Mouse (Mus musculus) limb, embryonic 11.5 days (tissue): ENCODE measurements around the gene Ubac2. TPM values are rescaled to one million over a fixed set of nuclear protein-coding genes. Genes with fewer than 3 reads are reported as not detected.

Experiments used
- ATAC-seq: fragments of 200-750 bp; cut with Nextera tagmentation; 2 replicates; pipeline ENCODE4 v1.8.0; 2017; ENCODE audit warnings: low read depth; ENCODE audit not compliant: insufficient number of reproducible peaks, low FRiP score, low TSS enrichment
- DNase-seq: peaks from one replicate; pipeline ENCODE4 v3.0.0-alpha.2; 2015; ENCODE audit warnings: low spot score
- H3K27ac ChIP-seq: fragments of 300-500 bp; sonication (generic); replicated peaks from 2 replicates; pipeline ENCODE4 v1.5.1; 2014; ENCODE audit warnings: low read depth, mild to moderate bottlenecking, low read length
- H3K27me3 ChIP-seq: fragments of 300-500 bp; sonication (generic); 2 replicates; pipeline ENCODE4 v1.6.1; 2014; ENCODE audit warnings: mild to moderate bottlenecking, low read length, mixed read lengths; ENCODE audit not compliant: control insufficient read depth, insufficient read depth
- H3K36me3 ChIP-seq: fragments of 300-500 bp; sonication (generic); 2 replicates; pipeline ENCODE4 v1.6.1; 2014; ENCODE audit warnings: mild to moderate bottlenecking, low read length, moderate library complexity, mixed read lengths; ENCODE audit not compliant: control insufficient read depth, insufficient read depth
- H3K4me1 ChIP-seq: fragments of 300-500 bp; sonication (generic); 2 replicates; pipeline ENCODE4 v1.6.1; 2014; ENCODE audit warnings: low read length, mixed read lengths; ENCODE audit not compliant: control insufficient read depth, insufficient read depth
- H3K4me2 ChIP-seq: fragments of 300-500 bp; sonication (generic); 2 replicates; pipeline ENCODE4 v1.6.1; 2014; ENCODE audit warnings: low read depth, mild to moderate bottlenecking, moderate library complexity; ENCODE audit not compliant: severe bottlenecking
- H3K4me3 ChIP-seq: fragments of 300-500 bp; sonication (generic); 2 replicates; pipeline ENCODE4 v1.5.1; 2014; ENCODE audit warnings: low read depth, low read length
- H3K9ac ChIP-seq: fragments of 300-500 bp; sonication (generic); 2 replicates; pipeline ENCODE4 v1.6.1; 2014; ENCODE audit warnings: mild to moderate bottlenecking, low read length
- H3K9me3 ChIP-seq: fragments of 300-500 bp; sonication (generic); 2 replicates; pipeline ENCODE4 v1.6.1; 2016; ENCODE audit warnings: low read length; ENCODE audit not compliant: control insufficient read depth
- WGBS: fragments of 180-500 bp; shearing (Covaris S2); extraction: QIAGEN DNeasy Blood & Tissue Kit; methylation state at CpG from one replicate; pipeline ENCODE4 v1.1.7; 2014; 5-methylcytosine and 5-hydroxymethylcytosine counted together
- polyA plus RNA-seq: library from polyadenylated mRNA; unstranded; fragments of >200 nt; fragmentation: Nextera tagmentation; extraction: Ambion mirVana; gene quantifications from 2 replicates; pipeline ENCODE4 v1.2.1, GENCODE M21; 2014

Gene Ubac2
- polyA plus RNA-seq, 1 experiment from 2014 or later = 75.4 TPM

GRCm38 (mm10) chr14:121987287-121987686 lies 108.9 kb downstream of the Ubac2 start:
- H3K4me3 ChIP-seq = no peak overlapping the region
- WGBS = 78% methylated on average over 1 of the region's 1 CpGs
- DNase-seq = no peak
- no peak overlapping the region for H3K27ac ChIP-seq
- no peaks in the 10 kb centered on the region for H3K36me3 ChIP-seq
- no peaks in the 10 kb centered on the region for H3K4me1 ChIP-seq
- ATAC-seq = no peak
- H3K9me3 ChIP-seq = no peaks in the 10 kb centered on the region
- H3K4me2 ChIP-seq = no peak overlapping the region
- H3K9ac ChIP-seq = no peak overlapping the region
- H3K27me3 ChIP-seq = no peaks in the 10 kb centered on the region

- H3K36me3 ChIP-seq = no peaks in the 10 kb centered on the region
- ATAC-seq = no peak
- no peak for DNase-seq
- no peaks in the 10 kb centered on the region for H3K4me1 ChIP-seq
- H3K27me3 ChIP-seq = no peaks in the 10 kb centered on the region
- no peak overlapping the region for H3K4me2 ChIP-seq
- H3K9me3 ChIP-seq = no peaks in the 10 kb centered on the region
- no peak overlapping the region for H3K4me3 ChIP-seq
- 81% methylated on average over 4 of the region's 4 CpGs for WGBS
- no peak overlapping the region for H3K27ac ChIP-seq
- no peak overlapping the region for H3K9ac ChIP-seq
Measured at GRCm38 (mm10) chr14:121987691-121988090, 109.3 kb downstream of the Ubac2 start.

GRCm38 (mm10) chr14:121989331-121989730 lies 110.9 kb downstream of the Ubac2 start:
- 96% methylated on average over 3 of the region's 3 CpGs for WGBS
- Histone ChIP-seq H3K4me3 (no peak overlapping the region), H3K4me2 (no peak overlapping the region), H3K27me3 (no peaks in the 10 kb centered on the region), H3K9ac (no peak overlapping the region), H3K27ac (no peak overlapping the region), H3K36me3 (no peaks in the 10 kb centered on the region), H3K9me3 (no peaks in the 10 kb centered on the region), H3K4me1 (no peaks in the 10 kb centered on the region)
- no peak for DNase-seq
- no peak for ATAC-seq

GRCm38 (mm10) chr14:121989869-121990268 lies 111.4 kb downstream of the Ubac2 start:
- ATAC-seq = no peak
- H3K4me3 ChIP-seq = no peak overlapping the region
- no peaks in the 10 kb centered on the region for H3K36me3 ChIP-seq
- H3K27me3 ChIP-seq = no peaks in the 10 kb centered on the region
- no peaks in the 10 kb centered on the region for H3K4me1 ChIP-seq
- no peak overlapping the region for H3K4me2 ChIP-seq
- H3K27ac ChIP-seq = no peak overlapping the region
- WGBS = 96% methylated on average over 3 of the region's 3 CpGs
- DNase-seq = no peak
- H3K9ac ChIP-seq = no peak overlapping the region
- no peaks in the 10 kb centered on the region for H3K9me3 ChIP-seq

- 86% methylated on average over 6 of the region's 6 CpGs for WGBS
- no peak overlapping the region for H3K4me2 ChIP-seq
- no peaks in the 10 kb centered on the region; the same call in 1 of the 2 replicates for H3K36me3 ChIP-seq
- H3K27ac ChIP-seq = no peak overlapping the region
- no peak overlapping the region for H3K9ac ChIP-seq
- no peaks in the 10 kb centered on the region for H3K27me3 ChIP-seq
- no peak overlapping the region for H3K4me3 ChIP-seq
- no peak for DNase-seq
- no peak for ATAC-seq
- H3K4me1 ChIP-seq = no peaks in the 10 kb centered on the region
- H3K9me3 ChIP-seq = no peaks in the 10 kb centered on the region
Measured at GRCm38 (mm10) chr14:121990897-121991296, 112.5 kb downstream of the Ubac2 start.

- H3K9ac ChIP-seq = no peak overlapping the region
- H3K27me3 ChIP-seq = no peaks in the 10 kb centered on the region
- H3K36me3 ChIP-seq = no peaks in the 10 kb centered on the region; the same call in 1 of the 2 replicates
- no peak overlapping the region for H3K4me2 ChIP-seq
- H3K4me1 ChIP-seq = no peaks in the 10 kb centered on the region
- H3K9me3 ChIP-seq = no peaks in the 10 kb centered on the region
- no peak overlapping the region for H3K4me3 ChIP-seq
- no peak for DNase-seq
- no peak overlapping the region for H3K27ac ChIP-seq
- ATAC-seq = no peak
Measured at GRCm38 (mm10) chr14:121991921-121992320, 113.5 kb downstream of the Ubac2 start.

GRCm38 (mm10) chr14:121992395-121993280 lies 114.2 kb downstream of the Ubac2 start:
- Histone ChIP-seq H3K36me3 (no peaks in the 10 kb centered on the region; the same call in 1 of the 2 replicates), H3K4me1 (no peaks in the 10 kb centered on the region), H3K27ac (no peak overlapping the region), H3K4me3 (no peak overlapping the region), H3K9me3 (no peaks in the 10 kb centered on the region), H3K9ac (no peak overlapping the region), H3K4me2 (no peak overlapping the region), H3K27me3 (no peaks in the 10 kb centered on the region)
- ATAC-seq (no peak), DNase-seq (no peak)
- WGBS = 90% methylated on average over 13 of the region's 13 CpGs

GRCm38 (mm10) chr14:121993616-121994015 lies 115.2 kb downstream of the Ubac2 start:
- 92% methylated on average over 4 of the region's 4 CpGs for WGBS
- Histone ChIP-seq H3K9ac (no peak overlapping the region), H3K4me3 (no peak overlapping the region), H3K27me3 (no peaks in the 10 kb centered on the region), H3K36me3 (no peaks in the 10 kb centered on the region; the same call in 1 of the 2 replicates), H3K27ac (no peak overlapping the region), H3K4me1 (no peaks in the 10 kb centered on the region), H3K9me3 (no peaks in the 10 kb centered on the region), H3K4me2 (no peak overlapping the region)
- ATAC-seq (no peak), DNase-seq (no peak)
